Mouse (Mus musculus) bone marrow, adult 2 months (tissue): ENCODE results near the gene Caml.

ENCODE experiments used
- CTCF ChIP-seq: fragments of 200-500 bp; IDR thresholded peaks from 2 replicates; pipeline ENCODE4 v1.5.1; 2011; ENCODE audit warnings: low read length, control low read depth; ENCODE audit not compliant: control insufficient read depth, insufficient read depth
- POLR2A ChIP-seq: fragments of 200-500 bp; IDR thresholded peaks from 2 replicates; pipeline ENCODE4 v1.6.1; 2011; ENCODE audit warnings: low read depth, mild to moderate bottlenecking, control low read depth, low read length, borderline replicate concordance; ENCODE audit not compliant: control insufficient read depth

- TF ChIP-seq CTCF (no peak), POLR2A (no peak)
Observed at GRCm38 (mm10) chr13:55591961-55592490, 30.8 kb upstream of the Caml start.
